Mouse (Mus musculus): ENCODE measurements around the gene Prkab1. TPM values are rescaled to one million over a fixed set of nuclear protein-coding genes. Genes with fewer than 3 reads are reported as not detected.
A peak's percentile ranks its signal among the peaks of the same experiment; 100 is the strongest.

Prkab1 gene
- total and polyA plus RNA-seq, 3 experiments = 109 to 175 TPM; not detected in 1

GRCm38 (mm10) chr5:116037731-116038130 lies 13.4 kb upstream of the Prkab1 start:
- DNase-seq (ENCODE audit: low read depth, low spot score) = peak; percentile 11
- H3K9ac ChIP-seq (ENCODE audit: control insufficient read depth, low read depth, low read length, poor library complexity, severe bottlenecking) = no peak overlapping the region

GRCm38 (mm10) chr5:116036465-116036864 lies 12.2 kb upstream of the Prkab1 start:
- Histone ChIP-seq H3K9ac (ENCODE audit: control insufficient read depth, low read depth, low read length, poor library complexity, severe bottlenecking) (no peak overlapping the region), H3K79me2 (ENCODE audit: control insufficient read depth, insufficient read depth, low read length, poor library complexity) (no peaks in the 10 kb centered on the region), H3K27ac (ENCODE audit: control insufficient read depth, low read depth, low read length) (no peak overlapping the region), H3K27me3 (ENCODE audit: control insufficient read depth in 1 of 2, insufficient read depth in 2 of 2, low read length in 2 of 2) (no peaks in the 10 kb centered on the region), H3K9me3 (replicated peaks; ENCODE audit: insufficient read depth, low read length) (no peaks in the 10 kb centered on the region), H3K4me1 (ENCODE audit: control insufficient read depth in 1 of 2, insufficient read depth in 2 of 2, low read length in 2 of 2) (peaks cover 2 to 4% of the 10 kb centered on the region in 2 experiments; a peak in 3 of 4 replicates), H3K36me3 (ENCODE audit: control insufficient read depth in 1 of 2, insufficient read depth in 2 of 2, low read length in 2 of 2) (peaks cover 0 to 3% of the 10 kb centered on the region in 2 experiments; a peak in 2 of 4 replicates), H3K4me3 (ENCODE audit: control insufficient read depth in 1 of 2, insufficient read depth in 1 of 2, low read depth in 2 of 2, low read length in 2 of 2) (no peak overlapping the region)
- TF ChIP-seq KAT2A (conservative IDR thresholded peaks at IDR 0.05; ENCODE audit: low read depth, low read length) = no peak
- TF ChIP-seq HCFC1 (IDR thresholded peaks at IDR 0.05; ENCODE audit: low read depth, low read length) = no peak
- no peak for TF ChIP-seq EP300 (IDR thresholded peaks at IDR 0.05; ENCODE audit: low read depth in 1 of 2, low read length in 2 of 2)
- DNase-seq (ENCODE audit: low read depth, low spot score) = no peak

More at GRCm38 (mm10) chr5:116037731-116038130, 13.4 kb upstream of the Prkab1 start:
- no peaks in the 10 kb centered on the region for H3K36me3 ChIP-seq (ENCODE audit: control insufficient read depth in 1 of 2, insufficient read depth in 2 of 2, low read length in 2 of 2)
- no peaks in the 10 kb centered on the region for H3K27me3 ChIP-seq (ENCODE audit: control insufficient read depth in 1 of 2, insufficient read depth in 2 of 2, low read length in 2 of 2)
- H3K27ac ChIP-seq (ENCODE audit: control insufficient read depth, low read depth, low read length) = no peak overlapping the region
- H3K4me1 ChIP-seq (ENCODE audit: control insufficient read depth in 1 of 2, insufficient read depth in 2 of 2, low read length in 2 of 2) = no peaks in the 10 kb centered on the region
- no peaks in the 10 kb centered on the region for H3K79me2 ChIP-seq (ENCODE audit: control insufficient read depth, insufficient read depth, low read length, poor library complexity)
- no peak for TF ChIP-seq ZC3H11A (IDR thresholded peaks at IDR 0.05; ENCODE audit: low read depth, low read length)
- TF ChIP-seq NELFE (IDR thresholded peaks at IDR 0.05; ENCODE audit: low read depth, low read length) = no peak
- no peak for TF ChIP-seq MYB (IDR thresholded peaks at IDR 0.05; ENCODE audit: low read depth, low read length)
- TF ChIP-seq TAL1 (IDR thresholded peaks at IDR 0.05; ENCODE audit: low read length) = no peak
- TF ChIP-seq MXI1 (IDR thresholded peaks at IDR 0.05; ENCODE audit: low read depth, low read length) = no peak
- TF ChIP-seq SIN3A (IDR thresholded peaks at IDR 0.05; ENCODE audit: low read length) = no peak
- TF ChIP-seq GATA1 (IDR thresholded peaks at IDR 0.05; ENCODE audit: low read depth, low read length) = no peak
- TF ChIP-seq USF1 (IDR thresholded peaks at IDR 0.05; ENCODE audit: low read depth, low read length) = peak; percentile 66; the same call in 1 of the 2 replicates
- no peak for TF ChIP-seq UBTF (IDR thresholded peaks at IDR 0.05; ENCODE audit: borderline replicate concordance, insufficient read depth, low read depth, low read length)
- H3K9me3 ChIP-seq (replicated peaks; ENCODE audit: insufficient read depth, low read length) = no peaks in the 10 kb centered on the region
- H3K4me3 ChIP-seq (ENCODE audit: control insufficient read depth in 1 of 2, insufficient read depth in 1 of 2, low read depth in 2 of 2, low read length in 2 of 2) = no peak overlapping the region

- Histone ChIP-seq H3K9me3 (replicated peaks; ENCODE audit: insufficient read depth, low read length) (no peaks in the 10 kb centered on the region), H3K27me3 (ENCODE audit: control insufficient read depth in 1 of 2, insufficient read depth in 2 of 2, low read length in 2 of 2) (no peaks in the 10 kb centered on the region), H3K36me3 (ENCODE audit: control insufficient read depth in 1 of 2, insufficient read depth in 2 of 2, low read length in 2 of 2) (peaks cover 0 to 27% of the 10 kb centered on the region in 2 experiments; a peak in 2 of 4 replicates), H3K27ac (ENCODE audit: control insufficient read depth, low read depth, low read length) (peak overlapping the region; percentile 19; the same call in 1 of the 2 replicates), H3K4me1 (ENCODE audit: control insufficient read depth in 1 of 2, insufficient read depth in 2 of 2, low read length in 2 of 2) (peaks cover 14 to 32% of the 10 kb centered on the region in 2 experiments), H3K79me2 (ENCODE audit: control insufficient read depth, insufficient read depth, low read length, poor library complexity) (no peaks in the 10 kb centered on the region), H3K4me3 (ENCODE audit: control insufficient read depth in 1 of 2, insufficient read depth in 1 of 2, low read depth in 2 of 2, low read length in 2 of 2) (peak overlapping the region; percentile 14 to 46; a peak in 2 of 4 replicates), H3K9ac (ENCODE audit: control insufficient read depth, low read depth, low read length, poor library complexity, severe bottlenecking) (no peak overlapping the region)
- peak; percentile 92 for DNase-seq (ENCODE audit: low read depth, low spot score)
- TF ChIP-seq MXI1 (IDR thresholded peaks at IDR 0.05; ENCODE audit: low read depth, low read length) = peak; percentile 45; the same call in 1 of the 2 replicates
- TF ChIP-seq CHD2 (IDR thresholded peaks at IDR 0.05; ENCODE audit: low read length) = no peak
- no peak for TF ChIP-seq ELF1 (IDR thresholded peaks at IDR 0.05; ENCODE audit: low read depth, low read length)
- TF ChIP-seq RCOR1 (IDR thresholded peaks at IDR 0.05; ENCODE audit: low read depth, low read length) = peak; percentile 95
- 0 out of 2 replicates have a peak, but pooled peaks have one; percentile 30 for TF ChIP-seq JUND (IDR thresholded peaks at IDR 0.05; ENCODE audit: low read depth, low read length)
- TF ChIP-seq SIN3A (IDR thresholded peaks at IDR 0.05; ENCODE audit: low read length) = peak; percentile 80
- no peak for TF ChIP-seq USF2 (IDR thresholded peaks at IDR 0.05; ENCODE audit: borderline replicate concordance in 1 of 2, insufficient read depth in 1 of 2, low read depth in 1 of 2, low read length in 2 of 2)
- no peak for TF ChIP-seq E2F4 (IDR thresholded peaks at IDR 0.05; ENCODE audit: borderline replicate concordance, low read depth, low read length)
- TF ChIP-seq HCFC1 (IDR thresholded peaks at IDR 0.05; ENCODE audit: low read depth, low read length) = peak; percentile 56
- no peak for TF ChIP-seq NELFE (IDR thresholded peaks at IDR 0.05; ENCODE audit: low read depth, low read length)
- TF ChIP-seq ZNF384 (IDR thresholded peaks at IDR 0.05; ENCODE audit: low read depth, low read length) = peak; percentile 53
- TF ChIP-seq USF1 (IDR thresholded peaks at IDR 0.05; ENCODE audit: low read depth, low read length) = no peak
- TF ChIP-seq RAD21 (IDR thresholded peaks at IDR 0.05; ENCODE audit: low read depth, low read length) = peak; percentile 97
- no peak for TF ChIP-seq MYB (IDR thresholded peaks at IDR 0.05; ENCODE audit: low read depth, low read length)
- no peak for TF ChIP-seq POLR2AphosphoS2 (IDR thresholded peaks at IDR 0.05; ENCODE audit: low read length)
- TF ChIP-seq POLR2AphosphoS5 (IDR thresholded peaks at IDR 0.05; ENCODE audit: borderline replicate concordance, low read depth, low read length) = no peak
- peak; percentile 78; the same call in 1 of the 2 replicates for TF ChIP-seq MAZ (IDR thresholded peaks at IDR 0.05; ENCODE audit: low read depth, low read length)
- no peak; the same call in 1 of the 2 replicates for TF ChIP-seq KAT2A (conservative IDR thresholded peaks at IDR 0.05; ENCODE audit: low read depth, low read length)
- TF ChIP-seq EP300 (IDR thresholded peaks at IDR 0.05; ENCODE audit: low read depth in 1 of 2, low read length in 2 of 2) = peak; percentile 84 to 89
- peak; percentile 84 for TF ChIP-seq SMC3 (IDR thresholded peaks at IDR 0.05; ENCODE audit: low read depth, low read length)
These were observed 6.9 kb upstream of the Prkab1 start for GRCm38 (mm10) chr5:116031190-116031577.
